Mouse (Mus musculus): ENCODE measurements around the gene Tmem171.
A peak's percentile ranks its signal among the peaks of the same experiment; 100 is the strongest.

Tmem171 gene

DNA sequence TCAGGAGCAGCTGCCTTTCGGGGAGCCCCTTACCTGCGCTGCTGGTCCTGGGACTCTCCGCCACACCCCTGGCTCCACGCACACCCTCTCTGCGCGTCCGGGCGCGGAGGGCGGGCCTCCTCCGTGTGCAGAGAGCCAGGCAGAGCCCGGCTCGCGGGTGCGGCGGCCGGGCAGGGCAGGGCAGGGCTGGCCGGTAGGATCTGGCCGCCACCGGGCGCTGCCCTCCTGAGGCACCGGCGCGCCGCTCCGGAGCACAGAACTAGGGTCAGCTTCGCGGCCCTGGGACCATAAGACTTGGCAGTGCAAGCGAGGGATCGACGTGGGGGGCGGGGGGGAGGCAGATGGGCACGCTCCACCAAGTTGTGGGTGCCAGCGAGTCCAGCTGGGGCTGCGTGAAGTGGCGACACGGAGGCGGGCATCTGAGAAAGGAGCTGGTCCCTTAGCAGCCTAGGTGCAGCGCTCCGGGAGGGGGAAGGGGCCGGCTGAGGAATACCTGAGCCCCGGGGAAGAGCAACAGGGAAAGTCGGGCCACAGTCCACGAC is at the start of gene Tmem171:
Gene Tmem171 (minus strand): TSS at position 62 of the 542 bp plus-strand sequence.
- DNase-seq (ENCODE audit: low read depth, low spot score), result no peak

DNA sequence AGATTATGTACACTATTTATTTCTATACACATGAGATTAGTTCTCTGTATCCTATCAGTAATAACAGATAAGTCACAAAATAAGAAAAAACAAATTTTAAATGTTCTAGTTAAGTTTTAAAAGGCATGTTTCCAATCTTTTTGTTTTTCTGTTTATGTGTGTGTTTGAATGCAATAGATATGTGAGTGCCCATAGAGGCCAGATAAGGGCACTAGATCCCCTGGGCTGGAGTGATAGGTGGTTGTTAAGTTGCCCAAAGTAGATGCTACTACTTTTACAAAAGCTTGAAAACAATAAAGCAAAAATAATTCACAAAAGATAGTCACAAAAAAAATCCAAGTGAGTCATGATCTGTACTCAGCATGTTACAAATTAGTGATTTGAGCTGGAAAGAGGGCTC is 49.2 kb upstream of the Tmem171 start:
- DNase-seq (ENCODE audit: low read depth, low spot score), result no peak

DNA sequence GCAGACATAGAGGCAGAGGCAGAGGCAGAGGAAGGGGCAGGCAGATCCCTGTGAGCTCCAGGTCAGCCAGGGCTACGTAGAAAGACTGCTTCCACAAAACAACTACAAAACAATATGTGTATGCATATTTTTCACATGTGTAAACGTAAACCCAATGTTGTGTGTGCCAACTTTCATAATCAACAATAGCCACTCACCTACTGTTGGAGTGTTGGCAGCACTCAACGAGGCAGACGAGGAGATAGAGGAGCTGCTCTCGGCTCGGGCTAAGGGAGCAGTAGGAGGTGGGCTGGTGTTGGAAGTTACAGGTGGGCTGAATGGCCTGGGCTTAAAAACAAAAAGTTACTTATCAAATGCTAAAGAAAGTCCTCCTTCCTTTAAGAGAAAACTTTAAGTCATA is 48.6 kb upstream of the Tmem171 start:
- no peak for DNase-seq (ENCODE audit: low read depth, low spot score)

DNA sequence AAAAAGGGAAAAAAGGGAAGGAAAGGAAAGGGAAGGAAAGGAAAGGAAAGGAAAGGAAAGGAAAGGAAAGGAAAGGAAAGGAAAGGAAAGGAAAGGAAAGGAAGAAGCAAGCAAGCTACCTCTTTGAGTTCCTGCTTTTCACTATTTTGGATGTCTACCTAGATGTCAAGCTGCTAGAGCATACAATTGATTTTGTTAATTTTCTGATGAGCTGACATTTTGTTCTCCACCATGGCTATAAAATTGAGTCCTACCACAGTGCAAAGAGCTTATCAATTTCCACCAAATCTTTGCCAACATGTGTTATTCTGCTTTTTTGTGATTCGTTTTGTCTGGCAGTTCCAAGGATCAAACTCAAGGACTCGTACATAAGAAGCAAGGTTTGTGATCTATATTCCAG is 43.6 kb upstream of the Tmem171 start:
- peak; percentile 23 for DNase-seq (ENCODE audit: low read depth, low spot score)

DNA sequence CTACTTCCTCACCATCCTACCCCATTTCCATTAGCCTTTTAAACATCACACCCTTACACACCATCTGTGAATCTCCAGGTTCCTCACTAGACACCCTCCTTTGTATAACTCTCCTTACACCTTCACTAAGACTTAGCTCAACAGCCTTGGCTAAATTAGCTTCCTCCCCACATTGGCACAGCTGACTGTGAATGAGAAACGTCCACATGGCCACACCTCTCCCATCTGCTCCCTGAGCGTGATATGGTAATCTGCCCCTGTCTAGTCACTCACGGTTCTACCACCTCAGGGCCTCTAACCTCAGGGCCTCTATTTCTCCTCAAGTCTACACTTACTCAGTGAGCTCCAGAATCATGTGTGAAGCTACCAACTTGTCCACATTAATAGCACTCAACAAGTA is 38.7 kb upstream of the Tmem171 start:
- DNase-seq (ENCODE audit: low read depth, low spot score), result no peak

DNA sequence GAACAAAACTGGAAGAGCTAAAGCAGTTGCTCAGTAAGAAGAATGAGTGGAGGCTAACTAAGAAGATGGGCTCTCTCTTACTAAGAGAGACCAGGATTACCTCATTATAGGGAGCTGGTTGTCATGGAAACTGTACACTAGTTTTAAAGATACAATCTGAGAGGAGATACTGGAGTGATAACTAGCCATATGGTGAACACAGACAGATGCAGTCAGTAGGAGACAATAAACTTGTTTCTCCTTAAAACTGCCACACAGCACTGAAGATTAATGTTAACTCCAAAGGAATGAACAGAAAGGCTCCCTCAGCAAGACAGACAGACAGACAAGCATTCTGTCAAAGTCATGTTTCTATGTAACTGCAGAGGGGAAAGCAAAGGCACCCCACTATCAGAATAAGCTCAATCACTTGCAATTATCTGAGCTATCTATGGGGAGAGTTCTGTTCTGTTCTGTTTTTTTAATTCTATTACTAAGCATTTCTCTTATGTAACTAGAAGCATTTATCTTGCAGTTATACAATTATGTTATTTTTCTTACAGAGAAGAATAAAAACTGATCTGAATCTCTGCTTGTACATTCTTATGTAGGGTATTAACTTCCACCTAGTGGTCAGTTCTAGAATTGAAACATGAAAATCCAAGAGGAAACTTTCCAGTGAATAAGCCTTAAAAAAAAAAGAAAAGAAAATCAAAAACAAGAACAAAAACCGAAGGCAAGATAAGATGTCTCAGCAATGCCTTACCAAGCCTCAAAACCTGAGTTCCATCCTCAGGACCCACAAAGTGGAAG is 34.8 kb upstream of the Tmem171 start:
- no peak for DNase-seq (ENCODE audit: low read depth, low spot score)

DNA sequence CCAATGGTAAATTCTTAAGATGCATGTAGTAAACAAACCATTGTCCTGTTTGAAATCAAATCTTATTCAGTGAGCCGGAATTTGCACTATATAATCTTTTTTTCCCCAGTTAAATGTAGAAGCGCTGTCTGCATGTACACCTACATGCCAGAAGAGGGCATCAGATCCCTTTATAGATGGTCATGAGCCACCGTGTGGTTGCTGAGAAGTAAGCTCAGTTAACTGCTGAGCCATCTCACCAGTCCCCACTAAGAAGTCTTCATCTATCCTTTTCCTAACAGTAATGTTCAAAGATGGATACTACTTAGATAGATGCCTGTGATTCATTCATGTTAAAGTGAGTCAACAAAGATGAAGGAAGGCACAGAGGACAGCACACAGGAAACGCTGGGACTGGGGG is 31.9 kb upstream of the Tmem171 start:
- DNase-seq (ENCODE audit: low read depth, low spot score), result peak; percentile 25

DNA sequence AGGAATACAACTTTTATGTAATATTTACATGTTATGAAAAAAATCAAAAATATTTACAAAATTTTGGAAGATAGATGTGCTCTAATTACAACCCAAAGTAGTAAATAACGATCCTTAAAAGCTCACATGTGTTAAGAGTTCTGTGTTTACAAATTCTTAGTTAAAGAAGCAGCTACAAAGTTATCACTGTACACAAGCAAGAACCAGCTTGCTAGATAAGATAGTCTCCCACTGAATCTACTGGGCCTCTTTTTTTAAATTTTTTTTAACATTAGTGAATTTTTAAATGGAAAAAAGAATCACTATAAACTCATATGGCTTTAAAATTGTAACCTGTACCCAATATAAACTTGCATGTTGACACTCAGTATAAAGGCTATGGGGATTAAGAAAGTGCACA is 28.8 kb upstream of the Tmem171 start:
- no peak for DNase-seq (ENCODE audit: low read depth, low spot score)

DNA sequence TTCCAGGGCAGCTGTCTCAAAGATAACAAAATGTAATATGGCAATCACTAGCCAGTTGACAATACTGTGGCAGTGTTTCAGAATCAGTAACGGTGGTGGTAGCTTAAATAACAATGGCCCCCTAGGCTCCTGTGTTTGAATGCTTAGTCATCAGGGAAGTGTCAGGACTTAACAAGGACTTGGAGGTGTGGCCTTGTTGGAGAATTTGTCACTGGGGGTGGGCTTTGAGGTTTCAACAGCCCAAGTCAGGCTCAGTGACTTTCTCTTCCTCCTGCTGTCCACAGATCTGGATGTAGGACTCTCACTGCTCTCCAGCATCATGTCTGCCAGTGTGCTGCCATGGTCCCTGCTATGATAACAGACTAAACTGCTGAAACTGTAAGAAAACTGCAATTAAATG is 27.7 kb upstream of the Tmem171 start:
- DNase-seq (ENCODE audit: low read depth, low spot score), result no peak

DNA sequence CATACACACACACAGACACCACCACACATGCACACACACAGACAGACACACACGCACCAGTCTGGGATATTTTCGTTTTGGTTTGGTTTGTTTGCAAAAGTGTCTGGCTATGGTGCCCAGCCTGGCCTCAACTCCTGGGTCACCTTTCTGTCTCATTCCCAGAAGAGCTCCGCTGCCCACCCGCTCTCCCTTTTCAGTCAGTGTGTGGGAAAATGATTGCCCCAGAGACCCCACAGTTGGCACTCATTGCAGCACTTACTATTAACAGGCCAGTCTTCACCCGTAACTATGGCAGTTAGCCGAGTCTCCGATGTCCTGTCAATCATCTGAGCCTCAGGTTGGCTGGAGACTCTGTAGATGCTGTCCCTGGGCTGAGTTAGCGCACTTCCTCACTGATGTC is 21.5 kb upstream of the Tmem171 start:
- no peak for DNase-seq (ENCODE audit: low read depth, low spot score)

DNA sequence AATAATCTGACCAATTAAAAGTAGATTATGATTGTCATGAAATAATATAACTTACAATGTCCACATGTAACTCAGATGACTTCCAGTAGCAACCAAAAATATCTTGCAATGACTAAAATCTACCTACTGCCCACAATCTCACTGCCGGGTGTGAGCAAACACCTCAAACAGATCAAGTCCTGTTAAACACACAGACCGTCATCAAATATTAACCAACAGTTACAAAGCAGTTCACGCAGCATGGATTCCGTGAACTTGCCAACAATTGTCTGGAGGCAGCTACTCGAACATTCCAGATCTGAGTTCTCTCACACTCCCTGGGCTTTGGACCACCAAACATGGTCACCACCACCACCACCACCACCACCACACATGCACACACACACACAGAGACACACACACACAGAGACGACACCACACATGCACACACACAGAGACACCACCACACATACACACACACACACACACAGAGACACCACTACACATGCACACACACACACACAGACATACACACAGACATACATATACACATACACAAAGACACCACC is 20.9 kb upstream of the Tmem171 start:
- DNase-seq (ENCODE audit: low read depth, low spot score), result no peak

DNA sequence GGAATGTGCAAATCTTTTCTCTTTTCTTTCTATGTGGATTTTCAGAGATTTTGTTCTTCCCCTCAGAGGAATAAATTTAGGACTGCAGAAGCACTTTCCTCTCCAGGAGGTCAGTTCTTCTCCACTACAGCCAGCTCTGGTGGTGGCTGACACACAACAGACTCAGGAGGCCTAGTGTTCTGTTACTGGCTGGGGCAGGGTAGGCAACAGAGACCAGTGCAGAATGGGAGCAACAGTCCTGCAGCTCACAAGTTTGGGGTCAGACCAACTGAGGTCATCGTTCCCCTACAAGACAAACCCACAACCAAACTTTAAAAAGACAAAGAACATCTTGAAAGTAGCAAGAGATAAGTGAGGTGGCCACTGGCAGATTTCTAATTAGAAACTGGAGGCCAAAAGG is 16.0 kb upstream of the Tmem171 start:
- no peak for DNase-seq (ENCODE audit: low read depth, low spot score)

DNA sequence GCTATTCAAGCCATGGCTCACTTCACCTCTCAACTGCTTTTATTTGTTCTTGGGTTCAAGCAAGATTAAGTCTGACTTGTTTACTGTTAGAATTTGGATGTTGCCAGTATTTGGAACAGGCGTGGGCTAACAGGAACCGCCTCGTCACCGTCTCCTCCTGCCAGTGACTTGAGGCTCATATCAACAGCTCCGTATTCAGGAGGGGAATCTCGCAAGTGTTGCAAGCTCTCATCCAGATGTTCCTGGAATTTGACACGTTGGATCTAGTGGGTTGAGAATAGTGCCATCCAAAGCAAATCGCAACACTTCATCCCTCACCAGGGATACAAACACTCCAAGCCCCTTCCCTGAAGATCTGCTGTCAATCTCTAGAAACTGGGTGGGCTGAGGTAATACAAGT is 15.6 kb upstream of the Tmem171 start:
- DNase-seq (ENCODE audit: low read depth, low spot score), result no peak

DNA sequence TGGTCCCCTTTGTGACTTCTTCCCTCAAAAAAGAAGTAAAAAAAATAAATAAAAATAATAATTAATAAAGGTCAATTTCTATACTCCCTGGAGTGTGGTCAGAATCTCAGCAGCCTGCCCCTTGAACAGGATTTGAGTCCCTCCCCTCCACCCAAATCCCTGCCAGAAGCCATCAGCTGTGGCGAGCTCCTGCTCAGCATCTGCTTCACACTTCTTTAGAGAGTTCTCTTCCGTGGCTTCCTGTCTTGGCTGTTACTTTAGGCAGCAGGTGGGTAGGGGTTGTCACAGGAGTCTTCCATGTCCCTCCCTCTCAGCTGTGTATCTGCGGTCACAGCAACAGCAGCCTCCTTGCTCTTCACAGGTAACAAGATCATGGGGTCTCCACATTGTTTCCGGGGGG is 10.9 kb upstream of the Tmem171 start:
- DNase-seq (ENCODE audit: low read depth, low spot score), result no peak

DNA sequence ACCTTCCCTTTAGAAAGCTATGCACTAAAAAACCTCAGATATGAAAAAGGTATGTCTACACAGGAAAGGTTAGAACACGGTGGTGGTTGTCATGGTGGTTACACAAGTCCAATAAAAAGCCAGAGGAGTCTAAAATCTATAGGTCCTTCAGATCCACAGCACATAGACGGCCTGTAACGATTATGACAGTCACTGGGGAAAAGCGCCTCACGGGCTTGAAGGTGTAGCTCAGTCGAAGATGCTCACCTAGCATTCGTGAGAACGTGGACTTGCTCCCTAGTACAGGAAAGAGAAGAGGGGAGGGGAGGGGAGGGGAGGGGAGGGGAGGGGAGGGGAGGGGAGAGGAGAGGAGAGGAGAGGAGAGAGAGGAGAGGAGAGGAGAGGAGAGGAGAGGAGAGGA is 9.2 kb upstream of the Tmem171 start:
- no peak for DNase-seq (ENCODE audit: low read depth, low spot score)

DNA sequence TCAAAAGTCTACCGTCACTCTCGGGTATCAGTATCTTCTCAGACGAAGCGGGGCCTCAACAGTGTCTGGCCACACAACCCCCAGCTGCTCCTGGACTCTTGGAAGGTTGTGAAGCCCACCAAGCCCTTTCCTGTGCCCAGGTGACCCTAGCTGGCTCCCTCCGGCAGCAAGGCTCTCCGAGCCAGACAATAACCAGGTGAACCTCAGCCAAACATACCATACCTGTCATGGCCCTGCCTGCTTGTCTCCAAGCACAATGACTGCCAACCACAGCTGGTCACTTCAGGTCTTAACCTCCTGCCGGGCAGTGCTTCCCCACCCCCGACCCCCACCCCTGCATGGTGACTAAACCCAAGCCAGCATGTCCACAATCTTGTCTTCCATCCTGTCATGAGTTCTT is 7.7 kb upstream of the Tmem171 start:
- no peak for DNase-seq (ENCODE audit: low read depth, low spot score)

DNA sequence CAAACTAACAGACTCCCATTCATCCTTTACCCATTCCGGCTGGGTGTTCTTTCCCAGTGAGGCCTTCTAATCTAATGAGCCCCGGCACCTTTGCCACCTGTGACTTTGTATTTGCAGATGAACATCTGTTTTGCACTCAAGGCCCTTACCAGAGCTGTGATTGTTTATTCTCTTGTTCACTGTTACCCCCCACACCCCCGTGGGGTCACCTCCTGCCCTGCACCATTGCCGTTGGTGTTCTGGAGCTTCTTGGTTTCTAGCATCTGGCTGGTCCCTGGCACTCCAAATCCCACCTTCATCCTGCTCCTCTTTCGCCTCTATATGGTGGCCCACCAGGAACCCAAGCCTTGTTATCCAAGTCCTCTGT is 6.7 kb upstream of the Tmem171 start:
- no peak for DNase-seq (ENCODE audit: low read depth, low spot score)

DNA sequence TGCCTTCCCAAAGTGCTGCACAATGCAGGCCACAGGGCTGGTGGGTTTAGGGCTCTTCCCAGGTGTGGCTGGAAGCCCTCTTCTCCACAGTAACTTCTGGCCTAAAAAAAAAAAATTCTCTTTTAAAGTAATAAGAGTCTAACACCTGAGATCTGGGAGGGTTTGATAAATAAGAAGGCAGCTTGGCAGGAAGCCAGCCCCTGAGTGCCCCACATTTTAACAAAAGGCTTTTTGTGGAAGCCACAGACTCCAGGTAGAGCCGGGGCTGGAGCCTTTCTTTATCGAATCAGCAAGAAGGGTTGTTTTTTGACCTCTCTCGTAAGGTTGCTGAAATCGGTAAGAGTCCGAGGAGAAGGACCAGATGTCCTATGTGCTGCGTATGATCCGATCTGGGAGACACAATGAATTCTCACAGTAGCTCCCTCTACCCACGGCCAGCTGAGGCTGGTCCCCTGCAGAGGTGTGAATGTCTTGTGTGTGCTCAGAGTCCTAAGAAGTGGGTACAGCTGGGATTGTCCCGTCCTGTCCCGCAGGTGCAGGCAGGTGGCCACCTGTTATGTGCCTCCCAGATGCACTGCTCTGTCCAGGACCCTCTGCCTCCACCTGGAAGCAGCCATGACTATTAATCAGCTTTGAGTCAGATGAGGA is 6.2 kb upstream of the Tmem171 start:
- no peak for DNase-seq (ENCODE audit: low read depth, low spot score)

DNA sequence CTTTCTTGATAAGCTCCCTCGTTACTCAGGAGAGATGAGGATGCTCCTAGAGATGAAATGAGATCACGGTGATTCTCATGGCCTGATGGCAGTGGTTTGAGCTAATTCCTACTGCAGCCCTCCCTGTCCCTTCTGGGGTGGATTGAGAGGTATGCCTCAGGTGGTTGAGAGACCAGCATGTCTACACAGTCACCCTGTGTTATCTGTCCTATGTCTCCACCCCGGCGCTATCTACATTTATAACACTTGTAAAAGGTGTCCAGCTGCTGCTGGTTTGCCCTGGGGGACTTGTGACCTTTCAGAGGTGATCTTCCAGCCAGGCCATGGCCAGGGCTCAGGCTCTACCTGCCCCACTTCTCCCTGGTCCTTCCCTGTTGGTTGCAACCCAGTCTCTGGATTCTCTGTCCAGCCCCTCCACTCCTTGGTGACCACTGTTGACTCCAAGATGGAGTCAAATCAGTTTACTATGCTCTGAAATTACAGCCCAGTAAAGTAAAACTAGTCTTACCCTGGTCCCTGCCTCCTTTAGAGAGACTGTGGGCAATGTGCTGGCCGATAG is 5.4 kb upstream of the Tmem171 start:
- DNase-seq (ENCODE audit: low read depth, low spot score), result no peak

DNA sequence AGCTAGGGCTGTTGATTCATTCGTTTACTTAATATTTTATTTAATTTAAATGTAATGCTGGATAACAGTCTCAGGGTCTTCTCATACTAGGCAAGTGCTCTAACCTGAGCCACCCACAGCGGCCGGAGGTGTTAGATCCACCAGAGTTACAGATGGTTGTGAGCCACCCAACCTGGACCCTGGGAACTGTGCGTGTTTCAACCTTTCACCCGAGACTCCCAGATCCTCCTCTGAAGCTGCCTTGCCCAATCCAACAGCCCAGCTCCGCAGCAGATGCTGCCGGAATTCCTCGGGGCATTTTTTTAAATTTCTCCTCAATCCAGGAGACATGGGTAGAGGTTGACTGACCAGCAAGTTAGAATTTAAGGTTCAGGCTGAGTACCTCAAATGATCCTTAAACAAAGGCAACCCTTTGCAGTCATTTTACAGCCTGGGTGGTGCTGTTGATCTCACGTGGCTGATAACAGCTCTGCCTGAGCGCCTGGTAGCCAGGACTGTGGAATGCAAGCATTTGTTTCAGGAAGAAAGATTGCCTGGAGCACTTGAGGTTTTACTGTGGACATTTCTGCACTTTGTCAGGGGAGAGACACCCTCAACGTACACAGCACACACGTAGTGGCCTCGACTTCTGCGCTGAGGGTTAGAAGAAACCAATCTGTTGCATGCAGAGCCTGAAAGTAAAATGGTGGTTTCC is 4.6 kb upstream of the Tmem171 start:
- DNase-seq (ENCODE audit: low read depth, low spot score), result no peak

DNA sequence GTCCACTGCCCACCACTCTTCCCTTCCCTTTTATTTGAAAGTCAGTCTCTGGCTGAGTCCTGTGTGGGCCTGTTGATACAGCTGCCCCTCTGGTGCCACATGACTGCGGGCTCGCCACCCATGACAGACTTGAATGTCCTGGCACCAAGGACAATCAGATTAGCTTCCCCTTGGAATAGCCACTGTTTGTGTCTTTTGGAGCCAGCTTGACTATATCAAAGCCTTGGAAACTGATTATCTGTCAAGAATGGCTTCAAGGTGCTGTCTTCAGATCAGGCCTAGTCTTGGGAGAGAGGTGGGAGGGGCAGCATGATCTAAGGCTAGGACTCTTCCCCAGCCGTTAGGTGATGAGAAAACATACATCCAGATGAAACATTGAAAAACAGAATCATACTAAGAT is 2.1 kb upstream of the Tmem171 start:
- no peak for DNase-seq (ENCODE audit: low read depth, low spot score)

DNA sequence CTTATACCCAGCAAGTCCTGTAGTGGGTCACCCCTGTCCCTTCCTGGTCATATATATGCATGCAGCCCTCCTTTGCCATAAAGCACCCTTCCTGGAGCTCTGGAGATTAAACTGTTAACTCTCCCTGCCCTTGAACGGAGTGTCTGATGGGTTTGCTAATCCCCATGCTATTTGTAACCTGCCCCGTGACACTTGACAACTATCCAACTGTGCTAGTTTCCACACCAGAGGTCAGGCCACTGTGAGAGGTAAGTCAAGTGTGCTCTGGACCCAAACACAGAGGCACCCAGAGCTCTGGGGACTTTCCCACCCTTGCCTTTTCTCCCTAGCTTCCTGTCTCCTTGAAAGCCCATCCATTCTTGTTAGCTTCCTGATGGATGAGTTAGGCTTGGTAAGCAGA is 912 bp upstream of the Tmem171 start:
- DNase-seq (ENCODE audit: low read depth, low spot score), result no peak

Data from CD4-positive, CD25-positive, alpha-beta regulatory T cell, adult 2 months (primary cell).